Mouse (Mus musculus) embryonic facial prominence, embryonic 10.5 days (tissue): Measurements from ENCODE around the gene AW209491. TPM values are rescaled to one million over a fixed set of nuclear protein-coding genes. Genes with fewer than 3 reads are reported as not detected.

Experiments
- polyA plus RNA-seq: library from polyadenylated mRNA; unstranded; fragments of >200 nt; fragmentation: Nextera tagmentation; extraction: Ambion mirVana; gene quantifications from 2 replicates; pipeline ENCODE4 v1.2.1, GENCODE M21; 2016

The AW209491 gene
- polyA plus RNA-seq, 1 experiment from 2014 or later, result 35.8 TPM

Other genes starting within 250 kb of the AW209491 start
- 1.5 and 1.6 TPM in 2 replicates for gene Hecw1, start 106.9 kb upstream of the AW209491 start, polyA plus RNA-seq
- gene Mrpl32, start 17.0 kb upstream of the AW209491 start, polyA plus RNA-seq, result 111 and 113 TPM in 2 replicates
- gene Psma2, start 16.9 kb upstream of the AW209491 start, polyA plus RNA-seq, result 241 and 244 TPM in 2 replicates